Mouse (Mus musculus) hindbrain, embryonic 15.5 days (tissue): ENCODE results near the gene Gpat3. TPM values are rescaled to one million over a fixed set of nuclear protein-coding genes. Genes with fewer than 3 reads are reported as not detected.

ENCODE experiments used
- ATAC-seq: fragments of 200-750 bp; cut with Nextera tagmentation; 2 replicates; pipeline ENCODE4 v1.8.0; 2017; ENCODE audit warnings: low read depth, moderate number of reproducible peaks, moderate TSS enrichment; ENCODE audit not compliant: low FRiP score
- H3K27ac ChIP-seq: fragments of 300-500 bp; sonication (generic); replicated peaks from 2 replicates; pipeline ENCODE4 v1.5.1; 2015; ENCODE audit warnings: mild to moderate bottlenecking, inconsistent platforms
- H3K27me3 ChIP-seq: fragments of 300-500 bp; sonication (generic); 2 replicates; pipeline ENCODE4 v1.6.1; 2015; ENCODE audit warnings: control low read depth, inconsistent platforms
- H3K36me3 ChIP-seq: fragments of 300-500 bp; sonication (generic); 2 replicates; pipeline ENCODE4 v1.6.1; 2015; ENCODE audit warnings: control low read depth, inconsistent platforms
- H3K4me1 ChIP-seq: fragments of 300-500 bp; sonication (generic); replicated peaks from 2 replicates; pipeline ENCODE4 v1.6.1; 2015; ENCODE audit warnings: control low read depth, inconsistent platforms
- H3K4me2 ChIP-seq: fragments of 300-500 bp; sonication (generic); 2 replicates; pipeline ENCODE4 v1.6.1; 2015; ENCODE audit warnings: moderate library complexity, mild to moderate bottlenecking, inconsistent platforms
- H3K4me3 ChIP-seq: fragments of 300-500 bp; sonication (generic); 2 replicates; pipeline ENCODE4 v1.5.1; 2015; ENCODE audit warnings: mild to moderate bottlenecking, inconsistent platforms
- H3K9ac ChIP-seq: fragments of 300-500 bp; sonication (generic); 2 replicates; pipeline ENCODE4 v1.6.1; 2015; ENCODE audit warnings: inconsistent platforms
- H3K9me3 ChIP-seq: fragments of 300-500 bp; sonication (generic); 2 replicates; pipeline ENCODE4 v1.6.1; 2016; ENCODE audit warnings: control low read depth, inconsistent platforms
- WGBS: fragments of 180-500 bp; shearing (Covaris S2); methylation state at CpG from one replicate; pipeline ENCODE4 v1.1.7; 2015; 5-methylcytosine and 5-hydroxymethylcytosine counted together
- polyA plus RNA-seq: library from polyadenylated mRNA; unstranded; fragments of >200 nt; fragmentation: Nextera tagmentation; extraction: Ambion mirVana; gene quantifications from 2 replicates; pipeline ENCODE4 v1.2.1, GENCODE M21; 2015

The Gpat3 gene
- polyA plus RNA-seq, 1 experiment from 2014 or later = 0.93 TPM

DNA sequence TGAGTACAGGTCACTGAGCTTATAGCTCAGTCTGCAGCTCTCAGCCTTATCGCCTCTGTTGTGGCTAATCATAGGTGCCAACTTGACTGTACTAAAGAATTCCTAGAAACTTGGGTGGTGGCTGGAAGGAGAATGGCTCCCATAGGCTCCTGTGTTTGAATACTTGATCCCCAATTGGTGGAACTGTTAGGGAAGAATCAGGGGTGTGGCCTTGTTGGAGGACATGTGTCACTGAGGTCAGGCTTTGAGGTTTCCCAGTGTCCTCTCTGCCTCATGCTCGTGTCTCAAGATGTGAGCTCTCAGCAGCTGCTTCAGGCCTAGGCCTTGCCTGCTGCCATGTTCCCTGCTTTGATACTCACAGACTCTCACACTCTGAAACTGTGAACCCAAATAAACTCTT lies 11.7 kb upstream of the Gpat3 start:
- H3K4me2 ChIP-seq = no peak overlapping the region
- H3K4me3 ChIP-seq = no peak overlapping the region
- no peaks in the 10 kb centered on the region for H3K36me3 ChIP-seq
- no peaks in the 10 kb centered on the region for H3K4me1 ChIP-seq
- no peak overlapping the region for H3K27ac ChIP-seq
- WGBS = 91% methylated on average over 2 of the region's 2 CpGs
- H3K9me3 ChIP-seq = no peaks in the 10 kb centered on the region
- no peak overlapping the region for H3K9ac ChIP-seq
- no peaks in the 10 kb centered on the region for H3K27me3 ChIP-seq
- no peak for ATAC-seq

DNA sequence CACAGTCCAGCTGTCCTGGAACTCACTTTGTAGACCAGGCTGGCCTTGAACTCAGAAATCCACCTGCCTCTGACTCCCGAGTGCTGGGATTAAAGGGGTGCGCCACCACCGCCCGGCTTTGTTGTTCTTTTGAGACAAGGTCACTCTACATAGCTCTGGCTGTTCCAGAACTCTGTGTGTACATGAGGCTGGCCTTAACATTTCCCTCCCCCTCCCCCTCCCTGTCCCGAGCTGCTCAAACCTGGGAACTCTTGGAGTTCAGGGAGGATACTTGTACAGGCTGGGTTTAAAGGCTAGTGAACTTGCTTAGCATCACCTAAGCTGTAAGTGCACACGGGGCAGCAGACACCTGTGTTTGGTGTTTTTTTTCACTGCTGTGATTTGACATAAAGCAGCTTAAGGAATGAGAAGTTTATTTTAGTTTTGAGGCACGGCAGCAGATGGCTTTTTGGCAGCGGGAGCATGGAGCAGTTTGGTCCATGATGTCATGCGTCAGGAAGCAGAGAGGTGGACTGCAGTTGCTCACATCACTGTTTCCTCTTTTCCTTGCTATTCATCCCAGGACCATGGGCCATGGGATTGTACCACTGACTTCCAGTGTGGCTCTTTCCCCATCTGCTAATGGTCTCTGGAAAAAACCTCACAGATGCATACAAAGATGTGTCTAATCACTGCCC lies 9.5 kb upstream of the Gpat3 start:
- Histone ChIP-seq H3K4me3 (no peak overlapping the region), H3K4me2 (no peak overlapping the region), H3K4me1 (no peaks in the 10 kb centered on the region), H3K27me3 (no peaks in the 10 kb centered on the region), H3K27ac (no peak overlapping the region), H3K9ac (no peak overlapping the region), H3K36me3 (no peaks in the 10 kb centered on the region), H3K9me3 (no peaks in the 10 kb centered on the region)
- ATAC-seq = no peak
- 82% methylated on average over 9 of the region's 9 CpGs for WGBS

DNA sequence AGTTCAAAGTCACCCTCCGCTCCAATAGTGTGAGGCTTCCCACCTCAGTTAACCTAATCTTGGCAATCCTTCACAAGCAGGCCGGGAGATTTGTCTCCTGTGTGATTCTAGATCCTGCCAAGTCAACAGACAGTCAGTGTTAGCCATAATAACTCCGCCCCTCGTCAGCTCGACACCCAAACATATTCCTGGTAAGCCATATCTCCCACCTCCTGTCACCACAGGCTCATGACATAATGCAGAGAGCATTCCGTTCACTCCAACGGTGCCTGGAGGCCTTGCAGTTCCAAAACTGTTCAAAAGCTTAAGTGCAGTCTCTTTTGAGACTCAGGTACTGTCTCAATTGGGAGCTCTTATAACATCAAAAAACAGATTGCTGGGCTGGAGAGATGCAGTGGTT lies 7.6 kb upstream of the Gpat3 start:
- WGBS = 92% methylated on average over 7 of the region's 7 CpGs
- Histone ChIP-seq H3K36me3 (no peaks in the 10 kb centered on the region), H3K27ac (no peak overlapping the region), H3K27me3 (no peaks in the 10 kb centered on the region), H3K9ac (no peak overlapping the region), H3K4me3 (no peak overlapping the region), H3K4me1 (no peaks in the 10 kb centered on the region), H3K4me2 (no peak overlapping the region), H3K9me3 (no peaks in the 10 kb centered on the region)
- ATAC-seq = no peak

DNA sequence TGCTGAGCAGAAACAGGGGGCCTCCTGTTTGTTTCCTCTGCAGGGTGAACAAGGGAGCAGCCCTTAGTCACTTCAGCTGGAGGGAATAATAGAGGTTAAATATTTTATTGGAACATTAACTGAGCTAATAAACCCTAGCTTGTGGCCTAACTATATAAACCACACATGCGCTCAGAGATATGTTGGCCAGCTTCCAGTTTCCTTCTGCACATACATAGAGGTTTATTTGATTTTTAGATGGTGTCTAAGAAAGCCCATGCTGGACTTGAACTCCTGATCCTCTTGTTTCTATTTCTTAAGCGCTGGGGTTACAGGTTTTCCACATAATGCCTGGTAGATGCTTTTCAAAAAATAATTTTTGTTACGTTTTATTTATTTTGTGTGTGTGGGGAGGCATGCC lies 1.0 kb upstream of the Gpat3 start:
- Histone ChIP-seq H3K27me3 (peaks cover 37% of the 10 kb centered on the region), H3K36me3 (no peaks in the 10 kb centered on the region), H3K9me3 (no peaks in the 10 kb centered on the region), H3K27ac (no peak overlapping the region), H3K4me1 (peaks cover 21% of the 10 kb centered on the region), H3K4me3 (no peak overlapping the region), H3K4me2 (no peak overlapping the region), H3K9ac (no peak overlapping the region)
- 50% methylated on average over 3 of the region's 3 CpGs for WGBS
- no peak for ATAC-seq

DNA sequence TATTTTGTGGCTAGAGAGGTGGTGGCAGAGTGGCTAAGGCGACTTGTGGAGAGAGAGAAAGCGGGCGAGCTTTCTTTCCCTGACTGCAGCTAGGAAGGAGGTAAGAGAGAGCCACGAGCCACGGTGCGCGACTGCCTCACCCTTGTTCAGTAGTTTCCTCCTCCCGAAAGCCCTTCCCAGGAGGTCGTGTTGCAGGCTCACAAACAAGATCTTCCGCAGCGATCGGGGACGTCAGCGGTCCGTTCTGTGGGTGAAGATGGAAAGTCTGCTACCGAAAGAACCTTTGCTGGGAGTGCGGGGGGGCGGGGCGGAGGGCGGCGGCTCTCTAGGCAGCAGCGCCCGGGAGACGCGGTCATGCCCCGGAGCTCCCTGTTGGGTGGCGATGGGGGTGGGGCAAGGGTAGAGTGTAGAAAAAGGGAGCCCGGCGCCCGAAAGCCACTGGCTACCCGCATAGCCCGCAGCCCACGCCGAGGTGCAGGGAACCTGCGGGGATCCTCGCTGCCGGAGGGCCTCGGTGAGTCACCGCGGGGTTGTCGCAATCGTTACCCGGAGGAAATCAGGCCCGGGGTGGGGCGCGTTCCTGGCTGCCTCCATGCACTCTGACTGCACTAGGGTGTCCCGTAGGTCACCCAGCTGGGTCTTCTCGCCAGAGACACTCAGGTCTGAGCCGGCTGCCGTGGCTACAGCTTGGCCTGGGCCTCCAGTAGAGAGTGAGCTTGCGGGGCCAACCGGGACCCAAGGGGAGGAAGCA lies 510 bp downstream of the Gpat3 start:
- no peaks in the 10 kb centered on the region for H3K9me3 ChIP-seq
- peak; percentile 74 for ATAC-seq
- H3K27me3 ChIP-seq = peaks cover 37% of the 10 kb centered on the region
- H3K27ac ChIP-seq = no peak overlapping the region
- under 1% methylated on average over 50 of the region's 52 CpGs for WGBS
- H3K36me3 ChIP-seq = no peaks in the 10 kb centered on the region
- H3K9ac ChIP-seq = peak overlapping the region; percentile 42
- H3K4me1 ChIP-seq = peaks cover 21% of the 10 kb centered on the region
- peak overlapping the region; percentile 98 for H3K4me2 ChIP-seq
- H3K4me3 ChIP-seq = peak overlapping the region; percentile 55

DNA sequence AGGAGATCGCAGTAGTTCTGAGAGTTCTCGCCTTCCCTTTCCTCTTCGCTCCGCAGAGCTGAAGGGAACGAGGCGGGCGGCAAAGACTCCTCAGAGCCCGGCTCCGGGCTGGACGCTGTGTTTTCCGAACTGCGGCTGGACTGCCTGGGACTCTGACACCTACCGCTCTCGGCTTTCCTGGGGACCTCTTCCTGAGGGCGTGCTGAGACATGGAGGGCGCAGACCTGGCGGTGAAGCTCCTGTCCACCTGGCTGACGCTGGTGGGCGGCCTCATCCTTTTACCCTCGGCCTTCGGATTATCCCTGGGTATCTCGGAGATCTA lies 1.0 kb downstream of the Gpat3 start:
- Histone ChIP-seq H3K36me3 (no peaks in the 10 kb centered on the region), H3K9ac (peak overlapping the region; percentile 42), H3K27ac (no peak overlapping the region), H3K4me3 (peak overlapping the region; percentile 55), H3K9me3 (no peaks in the 10 kb centered on the region), H3K27me3 (peaks cover 37% of the 10 kb centered on the region), H3K4me1 (peaks cover 21% of the 10 kb centered on the region), H3K4me2 (peak overlapping the region; percentile 98)
- 0 out of 2 replicates have a peak, but pooled peaks have one; percentile 11 for ATAC-seq
- whole genome bisulfite sequencing = under 1% methylated on average over 20 of the region's 22 CpGs

DNA sequence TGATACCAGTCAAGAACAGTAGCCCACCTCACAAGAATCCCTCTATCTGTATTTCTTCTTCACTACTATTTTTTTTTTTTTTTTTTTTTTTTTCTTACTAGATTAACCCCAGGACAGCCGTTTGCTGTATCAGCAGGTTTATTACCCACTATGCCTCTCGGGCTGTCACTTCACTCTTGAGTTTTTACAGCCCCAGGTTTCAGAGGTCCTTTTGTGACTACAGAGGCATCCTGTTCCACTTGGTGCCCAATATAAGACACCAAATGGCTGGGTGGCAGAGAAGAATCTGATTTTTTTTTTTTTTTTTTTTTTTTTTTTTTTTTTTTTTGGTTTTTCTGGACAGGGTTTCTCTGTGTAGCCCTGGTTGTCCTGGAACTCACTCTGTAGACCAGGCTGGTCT lies 1.6 kb downstream of the Gpat3 start:
- no peaks in the 10 kb centered on the region for H3K9me3 ChIP-seq
- peaks cover 21% of the 10 kb centered on the region for H3K4me1 ChIP-seq
- H3K4me3 ChIP-seq = peak overlapping the region; percentile 55
- WGBS = 12% methylated on average over 2 of the region's 2 CpGs
- H3K27me3 ChIP-seq = peaks cover 37% of the 10 kb centered on the region
- H3K9ac ChIP-seq = 0 out of 2 replicates have a peak overlapping the region, but pooled peaks have one; percentile 42
- peak overlapping the region; percentile 98 for H3K4me2 ChIP-seq
- H3K36me3 ChIP-seq = no peaks in the 10 kb centered on the region
- no peak overlapping the region for H3K27ac ChIP-seq
- no peak for ATAC-seq

DNA sequence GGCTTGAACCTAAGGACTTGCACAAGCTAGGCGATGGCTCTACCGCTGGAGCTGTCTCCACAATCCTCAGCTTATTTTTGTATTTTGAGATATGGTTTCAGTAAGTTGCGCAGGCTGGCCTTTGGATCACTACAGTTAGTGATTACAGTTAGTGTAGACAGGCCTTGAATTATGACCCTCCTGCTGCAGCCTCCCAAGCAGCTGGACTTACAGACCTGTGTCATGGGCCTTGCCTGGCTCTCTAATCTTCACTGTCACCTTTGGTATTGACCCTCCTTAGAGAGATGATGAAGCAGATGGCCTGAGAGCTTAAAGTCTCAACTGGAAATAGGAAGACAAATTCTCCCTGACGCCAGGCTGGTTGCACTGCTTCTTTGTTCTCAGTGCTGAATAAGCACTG lies 8.4 kb downstream of the Gpat3 start:
- Histone ChIP-seq H3K4me1 (no peaks in the 10 kb centered on the region), H3K27ac (no peak overlapping the region), H3K4me2 (no peak overlapping the region), H3K9me3 (no peaks in the 10 kb centered on the region), H3K9ac (no peak overlapping the region), H3K4me3 (no peak overlapping the region), H3K36me3 (no peaks in the 10 kb centered on the region), H3K27me3 (no peaks in the 10 kb centered on the region)
- WGBS = 89% methylated on average over 4 of the region's 4 CpGs
- no peak for ATAC-seq

DNA sequence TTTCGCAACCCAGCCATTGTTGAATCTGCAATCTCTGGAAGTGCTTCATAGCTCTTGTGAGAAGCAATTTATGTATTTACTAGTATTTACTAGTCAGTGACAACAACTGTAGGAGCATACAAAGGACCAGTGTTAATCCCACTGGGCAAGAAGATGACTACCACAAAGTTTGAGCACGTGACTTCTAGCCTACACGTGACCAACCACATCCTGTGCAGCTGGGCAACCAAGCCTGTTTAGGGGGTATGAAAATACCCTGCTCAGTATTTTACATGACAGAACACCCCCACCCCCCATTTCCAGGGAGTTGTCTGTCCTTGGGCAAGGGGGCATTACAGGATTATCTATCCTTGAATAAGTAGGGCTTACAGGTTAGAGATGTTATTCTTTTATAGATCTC lies 11.0 kb downstream of the Gpat3 start:
- Histone ChIP-seq H3K4me1 (no peaks in the 10 kb centered on the region), H3K36me3 (no peaks in the 10 kb centered on the region), H3K4me3 (no peak overlapping the region), H3K9ac (no peak overlapping the region), H3K9me3 (no peaks in the 10 kb centered on the region), H3K4me2 (no peak overlapping the region), H3K27ac (no peak overlapping the region), H3K27me3 (no peaks in the 10 kb centered on the region)
- ATAC-seq = no peak
- WGBS = 85% methylated on average over 3 of the region's 3 CpGs

DNA sequence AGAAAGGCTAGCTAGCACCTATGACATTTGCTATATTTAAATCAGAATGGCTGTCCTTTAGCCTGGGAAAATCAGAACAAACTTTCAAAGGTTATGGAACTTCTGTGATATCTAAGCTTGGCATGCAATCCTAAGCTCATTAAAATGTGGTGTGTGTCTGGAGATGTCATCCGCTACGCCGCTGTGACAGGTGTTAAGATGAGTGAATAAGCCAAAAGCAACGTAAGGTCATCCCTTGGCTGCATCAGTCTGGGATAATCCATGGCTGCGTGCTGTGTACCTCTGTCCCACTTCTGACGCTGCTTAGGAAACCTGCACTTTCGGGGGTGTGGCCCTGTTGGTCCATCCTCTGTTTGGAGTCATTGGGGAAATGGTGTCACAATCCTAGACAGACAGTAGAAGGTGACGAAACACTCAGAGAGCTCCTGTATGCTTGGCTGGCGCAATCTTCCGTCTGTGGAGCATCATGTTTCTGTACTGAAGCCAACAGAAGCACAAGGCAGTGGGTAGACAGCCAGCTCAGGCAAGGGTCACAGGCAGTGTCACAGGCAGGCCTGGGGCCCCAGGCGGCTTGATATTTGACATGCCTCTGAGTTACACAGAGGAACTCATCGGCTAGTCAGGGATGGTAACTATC lies 15.0 kb downstream of the Gpat3 start:
- Histone ChIP-seq H3K9ac (no peak overlapping the region), H3K9me3 (no peaks in the 10 kb centered on the region), H3K27ac (no peak overlapping the region), H3K4me2 (no peak overlapping the region), H3K36me3 (no peaks in the 10 kb centered on the region), H3K4me1 (no peaks in the 10 kb centered on the region), H3K27me3 (no peaks in the 10 kb centered on the region), H3K4me3 (no peak overlapping the region)
- ATAC-seq = no peak
- WGBS = 69% methylated on average over 12 of the region's 12 CpGs

DNA sequence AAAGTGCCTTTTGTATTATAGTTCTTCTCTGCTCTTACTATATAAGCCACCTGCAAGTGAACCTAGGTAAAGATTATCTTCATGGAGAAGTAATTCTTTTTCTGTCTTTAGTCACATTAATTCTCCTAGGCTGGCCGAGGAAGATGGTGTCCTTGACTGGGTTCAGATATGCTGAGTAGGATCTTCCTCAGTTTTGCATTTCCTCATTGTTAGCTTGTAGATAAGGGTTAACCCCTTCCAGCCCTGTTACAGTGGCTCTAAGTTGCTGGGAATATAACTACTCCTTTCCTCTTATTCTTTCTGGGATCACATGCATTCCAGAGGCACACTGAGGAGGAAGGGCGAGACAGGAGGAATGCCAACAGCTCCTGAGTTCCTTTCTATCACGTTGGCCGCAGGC lies 15.6 kb downstream of the Gpat3 start:
- H3K9ac ChIP-seq = no peak overlapping the region
- H3K27ac ChIP-seq = no peak overlapping the region
- no peak for ATAC-seq
- no peak overlapping the region for H3K4me3 ChIP-seq
- no peaks in the 10 kb centered on the region for H3K4me1 ChIP-seq
- no peaks in the 10 kb centered on the region for H3K9me3 ChIP-seq
- no peaks in the 10 kb centered on the region for H3K27me3 ChIP-seq
- 77% methylated on average over 4 of the region's 4 CpGs for whole genome bisulfite sequencing
- no peaks in the 10 kb centered on the region for H3K36me3 ChIP-seq
- no peak overlapping the region for H3K4me2 ChIP-seq

DNA sequence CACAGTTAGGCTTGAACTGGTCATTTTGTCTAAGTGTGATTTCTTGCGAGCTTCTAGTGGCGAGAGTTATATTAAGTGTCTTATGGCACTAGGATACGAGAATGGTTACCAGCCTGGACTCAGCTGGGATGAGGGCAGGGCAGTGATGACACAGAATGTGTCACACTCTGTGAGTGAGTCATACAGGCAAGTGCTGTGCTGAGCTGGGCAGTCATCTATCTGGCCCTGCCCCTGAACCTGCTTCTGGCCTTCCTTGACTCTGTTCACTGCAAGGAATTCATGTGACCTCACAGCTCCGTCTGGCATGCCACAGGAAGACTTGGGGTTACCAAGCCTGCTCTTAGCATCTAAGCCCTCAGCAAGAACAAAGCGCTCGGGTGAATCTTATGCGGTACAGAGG lies 16.3 kb downstream of the Gpat3 start:
- H3K4me3 ChIP-seq = no peak overlapping the region
- ATAC-seq = no peak
- no peak overlapping the region for H3K4me2 ChIP-seq
- H3K9me3 ChIP-seq = no peaks in the 10 kb centered on the region
- 80% methylated on average over 7 of the region's 7 CpGs for WGBS
- no peaks in the 10 kb centered on the region for H3K4me1 ChIP-seq
- H3K27ac ChIP-seq = no peak overlapping the region
- H3K9ac ChIP-seq = no peak overlapping the region
- no peaks in the 10 kb centered on the region for H3K27me3 ChIP-seq
- H3K36me3 ChIP-seq = no peaks in the 10 kb centered on the region
